Mouse (Mus musculus): ENCODE results near the gene Slc18a3.

The Slc18a3 gene

DNA sequence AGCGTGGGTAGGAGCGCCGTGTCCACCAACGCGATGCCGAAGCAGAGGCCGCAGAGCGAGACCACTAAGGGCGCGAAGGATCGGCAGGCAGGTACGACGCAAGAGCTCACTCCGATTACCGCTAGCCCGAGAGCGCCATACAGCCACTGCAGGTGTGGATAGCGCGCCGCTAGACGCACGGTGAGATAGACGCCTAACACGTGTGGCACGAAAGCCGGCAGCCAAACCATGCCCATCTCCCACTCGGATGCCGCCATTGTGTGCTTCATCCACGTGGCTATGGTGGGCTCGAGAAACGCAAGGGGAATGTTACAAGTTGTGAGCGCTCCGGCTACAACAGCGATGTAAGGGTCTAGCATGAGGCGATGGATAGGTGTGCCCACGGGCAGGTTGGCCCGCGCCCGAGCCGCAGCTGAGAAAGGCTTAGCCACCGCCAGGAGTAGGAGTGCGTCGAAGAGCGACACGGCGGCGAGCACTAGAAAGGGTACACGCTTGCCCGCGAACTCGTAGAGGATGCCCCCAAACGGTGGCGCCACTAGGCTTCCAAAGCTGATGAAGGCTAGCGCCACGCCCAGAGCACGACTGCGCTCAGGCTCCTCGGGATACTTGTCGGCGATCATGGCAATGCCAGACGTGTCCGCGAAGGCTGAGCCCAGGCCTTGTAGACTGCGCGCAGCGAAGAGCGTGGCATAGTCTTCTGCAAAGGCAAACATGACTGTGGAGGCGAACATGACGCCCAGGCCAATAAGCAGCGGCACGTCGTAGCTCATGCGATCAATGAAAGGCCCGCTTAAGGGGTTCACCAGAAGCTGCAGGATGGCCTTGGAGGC is 1.2 kb downstream of the Slc18a3 start:
- in situ Hi-C loops (cut with MboI, MseI) = no loop called here

DNA sequence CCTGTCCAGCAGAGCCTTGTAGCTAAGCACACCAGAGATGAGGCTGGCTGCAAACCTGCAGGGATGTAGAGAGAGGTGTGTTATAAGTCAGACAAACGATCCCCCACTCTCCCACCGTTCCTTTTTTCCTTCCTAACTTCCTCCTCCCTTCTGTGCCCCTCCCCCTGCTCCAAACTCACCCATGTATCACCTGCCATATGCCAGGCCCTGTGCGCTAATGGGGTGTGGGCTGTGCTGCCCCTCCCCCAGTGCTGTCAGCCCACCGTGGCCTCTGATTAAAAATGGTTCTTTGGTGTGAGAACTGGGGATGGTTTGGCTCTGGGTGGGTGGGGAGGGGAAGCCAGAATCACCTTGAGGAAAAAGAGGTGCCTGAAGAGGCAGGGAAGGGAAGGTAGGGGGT is 12.1 kb downstream of the Slc18a3 start:
- in situ Hi-C loops (cut with MboI, MseI) = no loop called here

DNA sequence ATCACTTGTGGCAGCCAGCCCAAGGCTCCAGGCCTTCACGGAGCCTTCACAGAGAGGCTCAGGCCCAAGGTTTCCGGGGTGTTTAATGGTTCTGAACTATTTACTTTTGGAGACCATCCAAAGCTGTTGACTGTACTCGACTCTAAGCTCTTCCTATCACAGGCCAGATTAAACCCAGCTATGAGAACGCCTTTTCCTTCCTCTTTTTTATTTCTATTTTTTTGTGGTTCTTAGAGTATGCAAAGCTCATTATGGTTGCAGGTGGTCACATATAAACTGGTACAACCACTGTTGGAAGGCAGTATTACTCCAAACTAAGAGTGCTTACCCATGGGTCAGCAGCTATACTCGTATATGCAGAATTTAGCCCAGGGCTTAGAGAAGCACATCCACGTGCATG is 17.7 kb downstream of the Slc18a3 start:
- in situ Hi-C loops (cut with MboI, MseI) = no loop called here

DNA sequence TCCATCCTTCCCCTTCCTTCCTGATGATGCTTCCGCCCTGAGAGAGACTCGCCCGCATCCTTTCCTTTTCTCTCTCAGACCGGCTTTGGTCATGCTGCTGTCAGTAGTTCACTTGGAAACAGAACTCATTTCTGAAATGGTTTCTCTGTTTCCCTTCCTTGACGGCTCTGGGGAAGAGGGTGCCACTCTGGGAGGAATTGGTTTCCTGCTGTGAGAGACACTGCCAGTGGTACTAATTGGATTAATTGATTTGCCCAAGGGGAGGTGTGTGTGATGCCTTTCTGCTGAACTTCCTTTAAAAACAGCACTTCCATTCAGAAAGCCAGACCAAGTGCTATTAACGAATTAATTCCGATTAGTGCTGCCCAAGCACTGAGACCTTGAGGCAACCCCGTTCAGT is 21.2 kb downstream of the Slc18a3 start:
- in situ Hi-C loops (cut with MboI, MseI) = no loop called here

DNA sequence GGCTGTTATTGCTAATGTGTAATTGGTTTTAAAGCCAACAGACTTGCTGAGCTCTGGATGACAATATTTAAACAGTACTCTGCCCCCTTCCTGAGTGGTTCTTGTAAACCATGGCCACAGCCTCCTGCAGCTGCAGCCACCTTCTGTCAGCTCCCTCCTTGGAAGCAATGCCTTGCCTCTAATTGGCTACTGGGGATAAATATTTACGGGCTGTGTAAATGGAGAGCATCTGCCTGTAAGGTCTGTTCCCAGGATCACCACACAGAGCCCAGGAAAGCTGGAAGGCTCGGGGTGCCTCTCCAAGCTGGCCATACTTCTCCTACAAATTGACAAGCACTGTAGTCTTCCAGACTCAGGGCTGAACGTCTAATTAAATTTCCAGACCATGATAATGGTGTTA is 24.9 kb downstream of the Slc18a3 start:
- in situ Hi-C loops (cut with MboI, MseI) = no loop called here

DNA sequence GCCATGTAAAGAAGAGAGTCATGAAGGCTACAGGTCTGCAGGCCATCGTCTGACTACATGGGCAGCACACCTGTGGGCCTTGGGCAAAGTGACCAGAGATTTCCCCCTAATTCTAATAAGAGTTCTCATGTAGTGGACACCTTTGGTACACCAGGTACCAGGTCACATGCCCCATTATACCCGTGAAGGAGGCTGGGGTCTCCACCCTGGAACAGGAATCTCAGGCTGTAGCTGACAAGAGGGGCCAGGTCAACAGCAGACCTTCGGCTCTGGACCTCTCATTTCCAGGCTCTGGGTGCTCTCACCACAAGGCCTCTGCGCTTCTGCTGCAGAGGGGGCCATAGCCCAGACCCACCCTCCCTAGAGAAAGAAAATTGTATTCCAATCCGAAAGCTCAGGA is 25.3 kb downstream of the Slc18a3 start:
- in situ Hi-C loops (cut with MboI, MseI) = no loop called here

DNA sequence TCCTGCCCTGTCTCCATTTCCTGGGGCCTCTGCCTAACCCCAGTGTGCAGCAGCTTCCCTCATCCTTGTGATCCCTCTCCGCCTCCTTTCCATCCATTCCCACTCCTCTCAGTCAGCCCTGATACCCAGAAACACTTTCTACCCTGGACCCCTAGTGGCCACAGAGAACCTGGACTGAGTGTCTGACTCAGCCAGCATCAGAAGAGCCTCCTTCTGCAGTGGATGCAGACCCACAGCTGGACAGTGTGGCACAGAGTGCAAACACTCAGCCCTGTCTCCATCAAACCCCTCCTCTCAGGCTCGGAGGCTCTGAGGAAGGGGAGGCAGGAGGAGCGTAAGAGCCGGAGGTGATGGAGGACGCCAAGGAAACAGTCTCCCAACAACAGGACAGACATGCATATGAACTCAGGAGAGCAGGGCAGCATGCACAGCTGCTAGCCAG is 27.3 kb downstream of the Slc18a3 start:
- in situ Hi-C loops (cut with MboI, MseI) = no loop called here

DNA sequence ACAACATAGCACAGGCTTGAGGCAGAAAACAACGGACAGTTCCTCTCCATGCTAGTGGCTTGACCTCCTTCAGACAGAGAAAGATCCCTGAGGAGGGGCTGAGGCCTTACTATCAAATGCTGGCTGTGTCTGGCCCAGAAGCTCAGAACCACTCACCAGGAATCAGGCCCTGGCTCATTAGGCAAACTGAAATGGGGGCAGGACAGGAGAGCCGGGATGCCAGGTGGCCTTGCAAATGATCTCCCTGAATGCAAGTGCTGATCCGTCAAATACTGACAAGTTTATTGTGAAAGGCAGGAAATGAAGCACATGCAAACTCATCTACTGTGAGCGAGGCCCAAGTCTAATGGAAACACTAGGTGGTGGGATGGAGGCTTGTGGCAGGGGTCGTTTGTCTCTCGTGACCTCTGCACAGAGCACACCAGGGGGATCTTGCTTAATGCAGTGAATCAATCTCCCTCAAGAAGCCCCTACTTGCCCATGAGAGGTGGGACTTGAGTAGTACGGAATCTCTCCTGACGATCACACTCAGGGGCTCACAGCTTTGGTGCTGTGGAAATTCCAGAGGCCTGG is 35.5 kb downstream of the Slc18a3 start:
- in situ Hi-C loops (cut with MboI, MseI) = no loop called here

DNA sequence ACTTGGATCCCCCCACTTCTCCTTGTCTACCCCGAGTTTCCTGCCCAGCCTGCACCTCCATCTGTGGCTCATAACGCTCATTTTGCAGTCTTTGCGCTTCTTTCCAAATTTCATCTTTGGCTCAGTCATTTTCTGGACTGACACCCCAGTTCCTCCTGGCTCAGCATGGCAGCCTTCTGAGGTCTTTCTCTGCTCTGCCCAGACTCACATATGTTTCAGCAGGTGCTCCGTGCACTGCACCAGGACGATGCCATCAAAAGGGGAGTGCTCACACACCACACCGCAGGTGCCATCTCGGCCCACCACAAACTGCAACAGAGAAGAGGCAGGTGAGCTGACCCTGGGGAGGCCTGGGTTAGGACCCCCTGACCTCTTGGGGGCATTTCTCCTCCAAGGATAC is 40.7 kb downstream of the Slc18a3 start:
- in situ Hi-C loops (cut with MboI, MseI) = no loop called here

DNA sequence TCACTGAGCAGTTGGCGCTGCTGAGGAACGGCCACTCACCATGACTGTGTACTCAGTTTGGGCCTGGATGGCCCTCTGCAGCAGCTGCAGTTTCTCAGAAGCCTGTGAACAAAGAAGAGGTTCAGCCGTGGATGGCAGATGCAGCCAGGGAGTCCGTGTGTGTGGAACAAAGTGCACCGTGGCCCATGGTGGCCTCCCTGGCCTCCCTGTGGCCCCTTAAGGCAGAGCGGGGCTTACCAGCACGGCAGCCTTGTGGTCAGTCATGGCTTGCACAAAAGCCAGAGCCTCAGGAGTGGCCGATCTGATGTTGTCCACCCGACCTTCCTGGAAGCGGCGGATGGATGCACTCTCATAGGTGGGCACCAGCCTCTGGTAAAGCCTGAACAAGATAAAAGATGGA is 45.9 kb downstream of the Slc18a3 start:
- in situ Hi-C loops (cut with MboI, MseI) = no loop called here

All from T-helper 2 cell (primary cell).